Mouse (Mus musculus): ENCODE measurements around the gene Klhl33. TPM values are rescaled to one million over a fixed set of nuclear protein-coding genes. Genes with fewer than 3 reads are reported as not detected.

Klhl33 gene
- polyA plus RNA-seq, 1 experiment = not detected

DNA sequence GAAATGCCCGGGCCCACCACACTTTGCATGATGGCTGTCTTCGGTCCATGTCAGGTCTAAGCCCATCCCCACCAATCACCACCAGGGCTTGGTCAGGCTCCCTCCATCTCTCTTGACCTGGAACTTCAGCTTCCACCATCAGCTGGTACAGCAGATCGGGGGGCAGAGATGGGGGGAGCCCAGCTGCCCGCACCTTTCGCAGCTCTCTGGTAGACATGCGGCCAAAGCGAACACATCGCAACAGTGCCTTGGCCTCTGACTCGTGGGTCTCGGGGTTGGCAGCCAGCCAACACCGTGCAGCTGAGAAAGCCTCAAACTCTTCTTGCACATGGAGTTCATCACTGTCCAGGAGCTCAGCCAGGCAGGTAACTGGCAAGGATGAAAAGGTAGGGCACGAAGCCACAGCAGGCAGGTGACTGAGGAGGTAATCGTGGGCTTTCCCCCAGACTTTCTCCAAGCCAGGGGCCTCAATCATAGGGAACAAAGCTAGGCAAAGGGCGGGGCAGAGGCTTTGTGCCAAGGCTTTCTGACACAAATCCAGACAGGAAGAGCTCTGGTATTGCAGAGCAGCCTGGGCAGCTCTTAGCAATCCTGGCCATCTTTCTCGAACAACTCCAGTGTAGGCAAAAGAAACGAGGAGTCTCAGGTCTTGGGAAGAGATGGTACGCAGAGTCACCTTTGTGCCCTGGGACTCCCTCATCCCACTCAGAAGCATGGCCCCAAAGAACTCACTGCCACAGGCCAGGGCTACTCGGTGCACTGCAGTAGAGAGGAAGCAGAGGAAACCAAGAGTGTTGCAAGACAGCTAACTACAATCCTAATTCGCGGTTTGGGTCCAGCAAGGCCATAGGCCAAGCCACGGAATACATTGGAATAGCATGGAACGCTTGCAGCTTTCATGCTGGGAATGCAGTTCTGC, 4.5 kb downstream of the Klhl33 start:
- Histone ChIP-seq H3K27me3 (ENCODE audit: control insufficient read depth) (peaks cover 31% of the 10 kb centered on the region), H3K4me3 (replicated peaks) (no peak overlapping the region), H3K36me3 (ENCODE audit: control insufficient read depth) (no peaks in the 10 kb centered on the region), H3K4me1 (ENCODE audit: control insufficient read depth) (peaks cover 2% of the 10 kb centered on the region), H3K9me3 (ENCODE audit: control insufficient read depth, low read length) (no peaks in the 10 kb centered on the region)
- TF ChIP-seq TAL1 (IDR thresholded peaks at IDR 0.05; ENCODE audit: low read length) (no peak), GATA1 (IDR thresholded peaks at IDR 0.05; ENCODE audit: low read length) (no peak)

DNA sequence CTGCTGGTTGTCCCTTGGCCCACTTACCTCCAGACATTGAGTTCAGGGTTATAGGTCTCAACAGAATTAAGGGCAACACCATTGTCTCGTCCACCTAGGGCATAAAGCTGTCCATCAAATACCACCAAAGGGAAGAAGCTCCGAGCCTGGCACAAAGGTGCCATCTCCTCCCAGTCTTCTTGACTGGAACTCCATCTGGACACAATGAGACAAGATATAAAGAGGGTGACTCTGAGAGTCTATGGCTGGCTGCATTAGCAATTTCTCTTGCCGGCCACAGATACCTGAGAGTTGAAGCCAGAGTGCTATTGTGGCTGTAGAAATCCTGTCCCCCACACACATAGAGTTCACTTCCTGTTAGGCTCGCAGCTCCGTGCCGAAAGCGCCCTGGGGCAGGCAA, 5.2 kb downstream of the Klhl33 start:
- Histone ChIP-seq H3K4me3 (replicated peaks) (no peak overlapping the region), H3K36me3 (ENCODE audit: control insufficient read depth) (no peaks in the 10 kb centered on the region), H3K9me3 (ENCODE audit: control insufficient read depth, low read length) (no peaks in the 10 kb centered on the region), H3K27me3 (ENCODE audit: control insufficient read depth) (peaks cover 24% of the 10 kb centered on the region), H3K4me1 (ENCODE audit: control insufficient read depth) (peaks cover 2% of the 10 kb centered on the region)
- TF ChIP-seq TAL1 (IDR thresholded peaks at IDR 0.05; ENCODE audit: low read length) (no peak), GATA1 (IDR thresholded peaks at IDR 0.05; ENCODE audit: low read length) (no peak)

DNA sequence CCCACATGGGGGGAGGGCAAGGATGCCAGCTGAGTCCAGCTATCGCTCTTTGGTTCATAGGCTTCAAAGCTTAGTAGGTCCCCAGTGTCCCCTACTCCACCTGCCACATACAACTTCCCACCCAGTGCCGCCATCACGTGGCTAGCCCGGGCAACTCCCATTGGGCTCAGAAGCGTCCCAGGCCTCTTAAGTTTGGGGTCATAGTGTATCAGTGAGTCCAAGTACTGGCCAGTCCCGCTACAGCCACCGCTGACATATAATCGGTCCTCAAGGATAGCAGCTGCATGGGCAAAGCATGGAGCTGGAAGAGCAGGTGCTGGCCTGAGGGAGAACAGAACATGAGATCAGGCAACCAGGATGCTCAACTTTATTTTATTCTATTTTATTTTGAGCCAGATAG, 5.7 kb downstream of the Klhl33 start:
- Histone ChIP-seq H3K4me1 (ENCODE audit: control insufficient read depth) (peaks cover 2% of the 10 kb centered on the region), H3K36me3 (ENCODE audit: control insufficient read depth) (no peaks in the 10 kb centered on the region), H3K4me3 (replicated peaks) (no peak overlapping the region), H3K27me3 (ENCODE audit: control insufficient read depth) (peaks cover 19% of the 10 kb centered on the region), H3K9me3 (ENCODE audit: control insufficient read depth, low read length) (no peaks in the 10 kb centered on the region)
- no peak for TF ChIP-seq GATA1 (IDR thresholded peaks at IDR 0.05; ENCODE audit: low read length)
- no peak for TF ChIP-seq TAL1 (IDR thresholded peaks at IDR 0.05; ENCODE audit: low read length)

DNA sequence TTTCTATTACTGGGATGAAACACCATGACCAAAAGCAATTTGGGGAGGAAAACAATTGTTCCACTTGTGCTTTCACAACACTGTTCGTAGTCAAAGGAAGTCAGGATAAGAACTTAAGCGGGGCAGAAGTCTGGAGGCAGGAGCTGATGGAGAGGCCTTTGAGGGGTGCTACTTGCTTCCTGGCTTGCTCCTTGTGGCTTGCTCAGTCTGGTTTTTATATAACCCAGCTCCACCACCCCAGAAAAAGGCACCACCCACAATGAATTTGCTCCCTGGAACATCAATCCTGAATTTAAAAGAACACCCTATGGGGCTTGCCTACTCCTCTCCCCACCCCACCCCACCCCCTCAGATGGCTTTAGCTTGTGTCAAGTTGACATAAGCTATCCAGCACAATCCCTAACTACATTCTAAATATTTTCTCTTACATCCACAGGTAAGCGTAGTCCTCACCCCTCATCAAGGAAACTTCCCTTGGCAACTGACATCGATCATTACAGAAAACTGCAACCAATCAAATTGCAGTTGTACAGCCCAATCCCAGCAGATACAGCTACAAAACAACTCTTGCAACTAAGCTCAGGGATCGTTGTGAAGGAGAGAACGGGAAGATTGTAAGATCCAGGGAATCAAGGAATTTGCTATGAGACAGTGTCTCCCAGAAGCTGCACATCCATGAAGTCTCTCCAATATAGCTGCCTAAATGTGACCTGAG, 20.9 kb downstream of the Klhl33 start:
- Histone ChIP-seq H3K36me3 (ENCODE audit: control insufficient read depth) (no peaks in the 10 kb centered on the region), H3K27me3 (ENCODE audit: control insufficient read depth) (no peaks in the 10 kb centered on the region), H3K4me1 (ENCODE audit: control insufficient read depth) (peaks cover 13% of the 10 kb centered on the region), H3K4me3 (replicated peaks) (no peak overlapping the region), H3K9me3 (ENCODE audit: control insufficient read depth, low read length) (no peaks in the 10 kb centered on the region)
- TF ChIP-seq GATA1 (IDR thresholded peaks at IDR 0.05; ENCODE audit: low read length) (no peak), TAL1 (IDR thresholded peaks at IDR 0.05; ENCODE audit: low read length) (no peak)

DNA sequence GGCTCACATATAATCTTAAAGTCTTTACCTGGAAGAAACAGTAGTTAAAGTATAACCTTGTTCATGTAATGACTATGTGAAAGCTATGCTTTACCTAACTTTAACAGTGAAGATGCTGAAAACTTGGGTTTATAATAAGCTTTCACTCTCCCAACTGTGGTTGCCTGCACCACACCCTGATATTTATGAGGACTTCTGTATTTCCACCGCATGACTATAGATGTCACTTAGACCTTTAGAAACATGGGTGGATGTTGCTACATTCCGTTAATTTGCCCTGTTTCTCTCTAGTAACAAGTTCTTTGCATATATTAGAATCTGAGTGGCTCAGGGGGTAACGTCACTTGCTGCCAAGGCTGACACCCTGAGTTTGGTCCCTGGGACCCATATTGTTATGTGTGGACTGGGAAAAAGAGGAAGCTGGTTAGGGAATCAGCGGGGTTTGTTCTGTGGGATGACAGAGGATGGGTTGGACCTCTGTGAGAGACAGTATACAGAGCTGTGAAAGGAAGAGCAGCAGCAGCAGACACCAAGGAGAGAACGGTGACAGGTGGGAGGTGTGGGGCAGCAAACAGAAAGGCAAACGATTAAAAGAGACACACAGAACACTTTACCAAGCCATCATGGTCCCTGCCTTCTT, 21.6 kb downstream of the Klhl33 start:
- Histone ChIP-seq H3K4me3 (replicated peaks) (no peak overlapping the region), H3K4me1 (ENCODE audit: control insufficient read depth) (peaks cover 15% of the 10 kb centered on the region), H3K27me3 (ENCODE audit: control insufficient read depth) (no peaks in the 10 kb centered on the region), H3K9me3 (ENCODE audit: control insufficient read depth, low read length) (no peaks in the 10 kb centered on the region), H3K36me3 (ENCODE audit: control insufficient read depth) (no peaks in the 10 kb centered on the region)
- TF ChIP-seq GATA1 (IDR thresholded peaks at IDR 0.05; ENCODE audit: low read length) (no peak), TAL1 (IDR thresholded peaks at IDR 0.05; ENCODE audit: low read length) (no peak)

DNA sequence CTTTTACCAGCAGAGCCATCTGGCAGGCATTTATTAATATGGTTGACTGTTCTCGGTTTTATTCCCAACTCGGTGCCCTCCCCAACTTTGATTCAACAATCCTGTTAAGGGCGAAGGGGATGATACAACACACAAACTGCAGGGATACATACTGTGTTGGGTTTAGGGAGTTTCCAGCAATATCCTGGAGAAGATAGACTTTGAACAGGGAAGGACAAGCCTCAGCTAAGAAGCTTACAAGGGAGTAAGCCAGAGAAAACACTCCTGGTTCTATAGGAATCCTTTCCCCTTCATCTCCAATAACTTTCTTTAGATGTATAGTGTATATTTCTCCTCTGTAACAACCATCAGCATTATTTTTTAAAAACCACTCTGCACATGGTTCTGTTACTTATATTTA, 22.1 kb downstream of the Klhl33 start:
- H3K27me3 ChIP-seq (ENCODE audit: control insufficient read depth) = no peaks in the 10 kb centered on the region
- peaks cover 20% of the 10 kb centered on the region for H3K4me1 ChIP-seq (ENCODE audit: control insufficient read depth)
- TF ChIP-seq TAL1 (IDR thresholded peaks at IDR 0.05; ENCODE audit: low read length) (no peak), GATA1 (IDR thresholded peaks at IDR 0.05; ENCODE audit: low read length) (no peak)
- no peaks in the 10 kb centered on the region for H3K36me3 ChIP-seq (ENCODE audit: control insufficient read depth)
- no peak overlapping the region for H3K4me3 ChIP-seq (replicated peaks)
- no peaks in the 10 kb centered on the region for H3K9me3 ChIP-seq (ENCODE audit: control insufficient read depth, low read length)

DNA sequence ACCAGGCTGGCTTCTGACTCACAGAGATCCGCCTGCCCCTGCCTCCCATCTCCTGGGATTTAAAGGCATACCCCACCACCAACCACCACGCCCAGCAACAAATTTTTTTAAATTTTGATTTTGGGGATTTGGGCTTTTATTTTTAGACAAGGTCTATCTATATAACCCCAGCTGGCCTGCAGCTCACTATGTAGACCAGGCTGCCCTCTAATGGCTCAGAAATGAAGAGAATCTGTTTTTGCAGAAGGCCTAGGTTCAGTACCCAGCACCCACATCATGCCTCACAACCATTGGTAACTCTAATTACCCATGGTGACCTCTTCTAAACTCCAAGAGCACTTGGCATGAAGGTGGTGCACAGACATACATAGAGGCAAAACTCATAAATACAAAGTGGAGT, 26.0 kb downstream of the Klhl33 start:
- Histone ChIP-seq H3K27me3 (ENCODE audit: control insufficient read depth) (no peaks in the 10 kb centered on the region), H3K9me3 (ENCODE audit: control insufficient read depth, low read length) (no peaks in the 10 kb centered on the region), H3K36me3 (ENCODE audit: control insufficient read depth) (no peaks in the 10 kb centered on the region), H3K4me3 (replicated peaks) (no peak overlapping the region), H3K4me1 (ENCODE audit: control insufficient read depth) (peaks cover 24% of the 10 kb centered on the region)
- TF ChIP-seq GATA1 (IDR thresholded peaks at IDR 0.05; ENCODE audit: low read length) (no peak), TAL1 (IDR thresholded peaks at IDR 0.05; ENCODE audit: low read length) (no peak)

DNA sequence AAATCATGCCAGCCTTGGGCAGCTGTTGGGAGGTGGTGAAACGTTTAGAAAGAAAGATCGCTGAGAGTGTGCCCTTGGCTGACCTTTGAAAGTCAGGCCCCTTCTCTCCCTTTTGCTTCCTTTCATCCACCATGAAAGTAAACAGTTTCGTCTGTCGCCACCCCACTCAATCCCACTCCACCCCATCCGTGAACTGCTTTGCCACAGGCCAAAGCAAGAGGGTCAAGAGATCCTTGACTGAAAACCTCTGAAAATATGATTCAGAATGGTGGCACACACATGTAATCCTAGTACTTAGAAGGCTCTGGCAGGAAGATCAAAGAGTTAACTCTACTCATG, 26.5 kb downstream of the Klhl33 start:
- Histone ChIP-seq H3K36me3 (ENCODE audit: control insufficient read depth) (no peaks in the 10 kb centered on the region), H3K9me3 (ENCODE audit: control insufficient read depth, low read length) (no peaks in the 10 kb centered on the region), H3K4me1 (ENCODE audit: control insufficient read depth) (peaks cover 21% of the 10 kb centered on the region), H3K4me3 (replicated peaks) (peak overlapping the region; percentile 69), H3K27me3 (ENCODE audit: control insufficient read depth) (no peaks in the 10 kb centered on the region)
- TF ChIP-seq GATA1 (IDR thresholded peaks at IDR 0.05; ENCODE audit: low read length) = no peak
- TF ChIP-seq TAL1 (IDR thresholded peaks at IDR 0.05; ENCODE audit: low read length) = no peak

Data from erythroblast, embryonic 14.5 days (primary cell).